Mouse (Mus musculus): ENCODE measurements around the gene Zic5.

Zic5 gene

DNA sequence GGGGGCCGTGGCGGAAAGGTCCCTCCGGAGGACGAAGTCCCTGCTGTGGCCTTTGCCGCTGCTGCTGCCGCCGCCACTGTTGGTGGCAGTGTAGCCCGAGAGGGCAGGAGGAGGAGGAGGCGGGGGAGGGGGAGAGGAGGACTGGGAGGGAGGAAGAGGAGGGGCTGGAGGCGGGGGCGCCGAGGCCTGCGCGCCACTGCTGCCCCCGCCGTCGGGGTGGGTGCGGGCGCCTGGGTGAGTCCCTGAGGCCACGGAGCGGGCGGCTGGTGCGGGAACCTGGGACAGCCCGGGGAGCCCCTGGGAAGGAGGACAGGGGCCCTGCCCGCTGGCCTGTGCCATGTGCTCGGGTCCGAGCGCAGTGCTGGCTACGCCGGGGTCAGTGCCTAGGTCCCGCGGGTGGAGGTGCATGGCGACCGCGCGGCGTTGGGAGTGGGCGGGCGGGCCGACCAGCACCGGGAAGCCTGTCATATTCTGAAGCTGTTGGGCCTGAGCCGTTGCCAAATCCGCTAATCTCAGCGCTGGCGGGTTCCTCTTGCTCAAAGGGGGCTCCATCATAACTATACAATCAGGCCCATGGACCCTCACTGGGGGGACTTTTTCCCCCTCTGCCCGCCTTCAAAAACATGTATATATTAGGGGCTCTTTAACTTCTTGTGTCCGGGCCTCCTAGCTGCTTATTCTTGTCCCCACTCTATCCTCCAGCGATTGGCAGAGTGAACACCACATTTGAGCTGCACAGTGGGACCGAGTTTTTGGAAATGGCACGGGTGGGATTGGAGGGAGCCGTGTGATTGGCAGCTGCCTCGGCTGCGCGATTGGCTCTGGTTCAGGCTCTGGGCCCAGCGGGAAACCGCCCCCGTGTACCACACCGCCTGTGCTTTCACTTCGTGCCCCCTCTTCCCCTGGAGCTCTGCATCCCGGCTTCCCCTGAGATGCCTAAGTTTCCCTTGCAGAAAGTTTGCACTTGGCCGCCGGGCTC, at the start of gene Zic5:
Gene Zic5 (minus strand): TSS at position 915 of the 979 bp plus-strand sequence.
- DNase-seq (ENCODE audit: extremely low spot score, low read depth, low spot score): no peak

DNA sequence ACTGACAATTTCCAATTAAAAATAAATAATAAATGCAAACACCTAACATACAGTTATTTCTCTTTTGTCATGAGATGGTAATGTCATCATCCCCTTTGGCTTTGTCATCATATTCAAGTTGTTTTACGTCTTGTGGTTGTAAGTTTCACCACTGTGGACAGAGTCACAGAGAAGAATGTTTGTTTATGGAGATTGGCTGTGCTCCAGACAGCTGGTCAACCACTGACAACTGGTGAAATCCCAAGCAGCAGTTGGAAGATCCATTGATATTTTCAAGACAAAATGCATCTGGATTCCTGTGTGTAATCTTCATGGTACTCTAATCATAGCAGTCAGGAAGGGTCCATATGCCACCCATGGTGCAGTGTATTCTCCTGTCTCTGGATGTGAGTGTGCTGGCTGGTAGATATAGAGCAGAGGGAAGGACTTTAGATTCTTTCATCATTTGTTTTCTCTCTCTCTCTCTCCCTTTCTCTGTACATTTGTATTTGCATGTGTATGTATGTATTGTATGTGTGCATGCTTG, 48.1 kb upstream of the Zic5 start:
- DNase-seq (ENCODE audit: extremely low spot score, low read depth, low spot score): no peak

DNA sequence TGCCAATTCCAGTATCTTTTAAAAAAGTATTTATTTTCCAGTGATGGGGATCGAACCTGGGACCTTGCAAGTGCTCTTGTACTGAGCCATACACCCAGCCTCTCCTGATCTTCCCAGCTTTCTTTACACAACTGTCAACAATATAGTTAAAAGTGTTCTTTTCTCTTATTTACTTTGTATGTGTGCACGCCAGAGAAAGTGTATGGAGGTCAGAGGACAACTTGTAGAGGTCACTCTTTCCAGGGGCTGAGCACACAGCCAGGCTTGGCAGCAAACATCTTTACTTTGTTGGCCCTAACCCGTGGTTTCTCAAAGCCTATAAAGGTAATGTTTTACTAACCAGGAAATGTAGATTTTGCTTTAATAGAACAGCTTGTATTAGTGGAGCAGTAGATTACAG, 46.0 kb upstream of the Zic5 start:
- no peak for DNase-seq (ENCODE audit: extremely low spot score, low read depth, low spot score)

DNA sequence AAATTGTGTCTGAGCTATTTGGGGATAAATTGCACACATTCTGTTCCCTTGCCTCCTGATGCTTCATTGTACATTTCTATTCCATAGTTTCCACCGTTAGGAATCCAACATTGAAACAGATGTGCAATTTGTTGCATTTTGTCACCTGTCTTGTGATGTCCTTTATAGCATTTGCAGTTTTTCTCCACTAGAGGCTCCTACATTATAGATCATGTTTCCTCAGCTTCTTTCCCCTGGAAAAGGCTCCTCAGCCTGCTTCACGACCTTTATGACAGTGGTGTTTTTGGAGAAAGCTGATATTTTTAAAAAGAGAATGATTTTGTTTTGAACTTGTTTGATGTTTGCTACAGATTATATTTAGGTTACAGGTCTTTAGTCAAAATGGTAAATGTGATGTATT, 43.6 kb upstream of the Zic5 start:
- no peak for DNase-seq (ENCODE audit: extremely low spot score, low read depth, low spot score)

DNA sequence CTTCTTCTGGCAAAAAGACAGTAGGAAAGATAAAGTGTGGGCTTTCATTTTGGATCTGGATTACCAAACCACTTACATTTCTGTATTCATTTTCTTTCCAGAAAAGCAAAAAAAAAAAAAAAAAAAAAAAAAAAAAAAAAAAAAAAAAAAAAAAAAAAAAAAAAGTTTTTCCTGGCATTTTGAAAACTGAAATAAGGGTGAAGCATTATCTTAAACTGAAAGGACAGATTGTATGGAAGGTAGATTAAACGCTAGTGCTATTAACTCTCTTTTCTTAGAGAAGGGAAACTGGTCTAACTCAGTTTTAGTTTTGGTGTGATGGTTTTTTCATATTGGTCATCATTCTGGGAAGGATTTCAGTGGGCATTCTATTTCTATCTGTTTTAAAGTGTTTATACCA, 26.5 kb upstream of the Zic5 start:
- DNase-seq (ENCODE audit: extremely low spot score, low read depth, low spot score): no peak

DNA sequence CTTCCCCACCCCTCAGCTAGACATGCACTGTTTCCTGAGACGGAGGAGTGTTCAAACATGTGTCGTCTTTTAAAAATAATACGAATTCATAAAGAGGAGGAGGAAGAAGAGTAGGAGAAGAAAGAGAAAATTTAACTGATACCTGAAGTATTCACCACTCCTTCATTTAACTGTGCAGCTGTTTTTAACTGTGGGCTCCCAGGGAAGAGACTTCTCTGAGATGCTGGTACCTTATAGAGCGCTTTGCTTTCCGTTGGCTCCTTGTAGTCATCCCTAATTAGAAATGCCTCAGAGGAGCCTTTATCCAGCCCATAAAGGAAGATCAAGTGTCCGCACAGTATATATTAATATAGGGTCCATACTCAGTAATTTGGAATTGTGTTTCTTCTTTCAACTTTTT, 26.0 kb upstream of the Zic5 start:
- no peak for DNase-seq (ENCODE audit: extremely low spot score, low read depth, low spot score)

DNA sequence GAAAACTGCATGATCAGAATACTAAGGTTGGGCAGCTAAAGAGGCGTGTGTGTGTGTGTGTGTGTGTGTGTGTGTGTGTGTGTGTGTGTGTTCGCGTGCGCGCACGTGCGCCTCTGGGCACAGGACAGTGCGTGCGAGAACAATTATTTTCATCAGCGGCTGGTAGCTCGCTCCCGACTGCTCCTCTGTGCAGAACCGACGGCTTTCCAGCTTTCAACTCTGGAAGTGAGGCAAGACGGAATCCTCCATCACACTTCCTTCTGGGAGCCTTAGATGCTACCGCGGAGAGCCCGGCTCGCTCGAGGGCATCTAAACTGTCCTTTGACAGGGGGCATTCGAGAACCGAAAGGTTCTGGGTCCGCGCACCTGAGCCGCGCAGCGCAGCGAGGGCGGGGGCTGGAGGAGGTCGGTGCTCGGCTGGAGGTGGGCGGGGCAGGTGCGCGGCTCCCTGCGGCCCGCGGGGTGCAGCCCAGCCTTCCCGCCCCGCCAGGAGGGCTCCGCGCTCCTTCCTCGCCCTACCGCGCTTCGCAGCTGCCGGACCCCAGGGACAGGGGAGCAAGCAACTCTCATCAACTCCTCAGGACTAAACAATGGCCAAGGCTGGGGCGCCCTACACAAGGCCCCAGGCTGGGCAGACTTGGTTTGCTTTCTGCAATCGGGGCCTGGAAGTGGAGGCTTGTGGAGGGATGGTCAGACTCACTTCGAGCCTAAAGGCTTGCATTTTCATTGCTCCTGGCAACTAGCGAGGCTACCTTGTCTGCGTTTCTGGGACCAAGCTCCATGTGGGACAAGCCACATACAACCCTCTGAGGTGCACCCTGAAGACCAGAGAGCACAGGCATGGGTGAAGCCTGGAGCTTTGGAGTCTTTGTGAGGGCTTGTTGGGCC, 25.2 kb upstream of the Zic5 start, which contains the start of gene Gm10837:
Gene Gm10837 (plus strand): TSS at position 146 of the 888 bp plus-strand sequence.
- no peak for DNase-seq (ENCODE audit: extremely low spot score, low read depth, low spot score)

DNA sequence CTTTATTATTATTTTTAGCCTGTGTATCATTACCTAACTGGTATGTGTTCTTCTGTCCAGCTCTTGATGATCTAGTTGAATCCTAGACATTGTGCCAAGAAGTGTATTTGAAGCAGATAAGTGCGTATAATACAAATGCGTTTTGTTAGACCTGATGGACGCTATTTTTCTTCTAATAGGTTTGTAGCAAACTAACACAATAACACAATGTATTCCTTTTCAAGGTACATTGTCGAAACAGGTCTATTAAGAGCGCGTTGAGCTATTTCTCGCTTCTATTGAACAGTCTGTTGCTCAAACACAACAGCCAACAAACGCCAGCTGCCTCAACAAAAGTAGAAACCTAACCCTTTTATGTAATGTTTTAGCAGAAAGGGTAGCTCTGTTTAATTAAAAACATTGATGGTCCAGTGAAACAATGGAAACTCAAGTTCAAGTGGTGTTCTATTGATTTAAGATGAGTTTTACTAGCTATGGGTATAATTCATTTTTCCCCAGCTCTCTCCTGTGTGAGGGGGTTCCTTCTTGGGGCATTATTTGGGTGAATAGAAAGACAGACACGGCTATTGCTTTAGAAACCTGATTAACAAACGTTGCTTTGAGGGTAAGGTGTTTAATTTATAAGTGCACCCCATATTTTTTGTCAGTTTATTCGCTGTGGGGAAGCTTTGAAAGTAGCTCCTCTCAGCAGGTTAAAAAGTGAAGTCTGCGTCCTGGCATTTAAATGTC, 24.4 kb upstream of the Zic5 start:
- no peak for DNase-seq (ENCODE audit: extremely low spot score, low read depth, low spot score)

DNA sequence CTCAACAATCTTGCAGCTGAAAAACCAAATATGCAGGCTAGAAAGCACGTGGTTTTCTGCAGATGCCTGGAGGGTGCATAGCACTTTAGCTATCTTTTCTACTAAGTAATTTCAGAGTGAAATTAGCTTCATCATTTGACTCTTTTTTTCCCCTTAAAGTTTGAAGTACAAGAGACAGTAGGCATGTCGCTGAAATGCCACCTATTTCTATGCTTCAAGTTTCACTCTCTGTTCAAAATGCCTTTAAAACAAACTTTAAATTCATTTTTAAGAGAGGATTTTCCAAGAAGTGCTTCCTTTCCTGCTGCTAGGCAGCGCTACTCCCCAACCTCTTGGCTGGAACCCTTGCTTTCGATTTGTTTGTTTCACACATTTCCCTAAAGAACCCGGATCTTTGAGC, 23.6 kb upstream of the Zic5 start:
- no peak for DNase-seq (ENCODE audit: extremely low spot score, low read depth, low spot score)

DNA sequence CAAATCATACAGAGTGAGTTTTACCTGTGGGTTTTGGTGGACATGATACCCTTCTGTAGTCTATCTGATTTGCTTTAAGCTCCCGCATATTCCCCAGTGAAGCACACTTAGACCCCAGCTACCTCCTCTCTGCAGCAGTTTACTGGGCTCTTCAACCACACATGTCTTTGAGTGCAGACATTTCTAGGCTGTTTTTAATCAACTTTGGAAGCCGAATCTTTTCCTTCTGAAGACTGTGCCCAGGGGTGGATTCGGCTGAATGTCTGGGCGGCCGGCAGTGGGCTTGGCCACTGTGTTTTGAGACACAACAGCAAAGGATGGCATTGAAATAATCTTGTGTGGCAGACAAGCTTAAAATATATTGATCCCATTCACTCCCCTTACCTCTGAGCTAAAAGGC, 21.9 kb upstream of the Zic5 start:
- no peak for DNase-seq (ENCODE audit: extremely low spot score, low read depth, low spot score)

DNA sequence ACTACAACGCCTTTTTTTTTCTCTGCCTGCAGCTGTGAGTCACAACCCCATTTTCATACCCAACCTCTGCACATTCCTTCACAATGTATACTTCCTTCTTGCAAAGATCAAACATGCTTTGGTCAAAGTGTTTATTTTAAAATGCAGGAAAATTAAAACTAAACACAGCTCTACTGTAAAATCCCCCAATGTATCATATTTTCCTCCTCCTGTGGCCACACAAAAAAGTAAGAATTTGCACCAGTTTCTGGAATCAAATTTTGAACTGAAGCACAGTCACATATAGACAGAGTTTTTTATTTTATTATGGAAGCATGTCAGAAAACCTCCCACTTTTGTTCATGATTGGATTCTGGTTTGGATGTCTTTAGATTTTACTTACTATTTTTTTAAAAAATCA, 21.1 kb upstream of the Zic5 start:
- no peak for DNase-seq (ENCODE audit: extremely low spot score, low read depth, low spot score)

DNA sequence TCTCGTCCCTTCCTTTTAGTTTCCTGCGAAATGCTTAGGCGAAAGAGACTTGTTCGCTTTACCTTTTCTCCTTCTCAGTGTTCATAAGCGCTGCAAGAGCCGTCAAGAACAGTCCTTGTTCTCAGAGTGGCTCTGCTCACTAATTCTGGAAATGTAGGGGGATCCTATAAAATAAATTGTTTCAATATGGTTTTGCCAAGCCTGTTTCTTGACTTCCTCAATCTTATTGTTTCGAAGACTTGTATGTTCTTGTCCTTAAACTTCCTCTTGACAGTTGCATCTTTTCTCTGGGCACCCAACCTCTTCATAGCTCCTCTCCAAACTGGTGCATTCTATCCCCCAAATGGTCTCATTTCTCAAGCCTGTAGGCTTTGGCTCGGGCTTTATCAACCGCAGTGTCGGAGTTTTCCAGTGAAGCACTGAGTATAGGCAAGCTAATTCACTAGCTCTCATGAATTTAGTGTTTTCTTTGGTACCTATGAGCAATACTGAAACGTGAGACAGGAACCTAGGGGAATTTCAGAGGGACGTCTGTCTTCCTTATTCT, 20.2 kb upstream of the Zic5 start:
- no peak for DNase-seq (ENCODE audit: extremely low spot score, low read depth, low spot score)

DNA sequence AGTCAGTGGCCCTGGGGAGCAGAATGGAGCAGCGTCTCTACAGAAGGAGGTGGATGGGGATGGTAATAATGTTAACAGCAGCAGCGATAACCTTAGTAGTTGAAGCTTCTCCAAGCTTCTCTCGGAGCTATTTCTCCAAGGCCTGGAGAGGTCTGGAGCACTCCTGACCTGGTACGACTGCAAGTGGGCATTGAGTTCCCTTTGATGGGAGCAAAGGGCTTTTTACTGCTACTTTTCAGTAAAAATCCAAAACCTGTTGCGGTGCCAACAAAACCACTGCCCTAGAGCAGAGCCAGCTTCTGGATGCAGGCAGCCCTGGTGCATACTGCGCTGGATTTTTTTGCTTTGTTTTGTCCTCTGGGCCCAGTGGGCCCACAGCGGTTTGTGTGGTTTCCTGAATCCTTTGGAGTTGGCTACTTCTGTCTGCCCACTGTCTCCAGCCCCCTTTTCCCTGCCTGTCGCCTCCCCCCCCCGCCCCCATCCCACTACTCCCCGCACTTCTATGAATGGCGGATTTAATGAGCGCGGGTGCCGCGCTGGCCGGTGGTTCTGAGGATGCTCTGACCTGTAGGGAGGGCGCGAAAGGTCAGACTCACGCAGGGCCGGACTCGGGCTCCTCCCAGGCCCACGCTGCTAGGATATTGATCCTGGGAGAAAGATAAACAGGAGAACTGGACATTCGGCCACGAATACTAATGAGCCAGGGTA, 19.5 kb upstream of the Zic5 start:
- no peak for DNase-seq (ENCODE audit: extremely low spot score, low read depth, low spot score)

DNA sequence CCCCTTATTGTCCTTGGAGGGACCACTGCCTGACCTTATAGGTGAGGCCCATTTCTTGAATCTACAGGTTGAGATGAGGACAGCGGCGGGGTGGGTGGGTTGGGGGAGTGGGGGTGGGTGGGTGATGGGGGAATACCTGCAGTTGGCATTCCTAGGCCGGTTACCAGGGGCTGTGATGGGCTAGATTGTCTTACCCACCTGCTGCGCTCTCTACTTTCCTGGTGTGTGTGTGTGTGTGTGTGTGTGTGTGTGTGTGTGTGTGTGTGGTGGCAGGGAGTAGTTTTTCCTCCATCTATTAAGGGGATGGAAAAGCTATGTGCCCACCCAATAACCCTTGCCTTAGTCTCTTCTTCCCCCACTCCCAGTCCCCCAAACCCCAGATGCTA, 19.0 kb upstream of the Zic5 start:
- no peak for DNase-seq (ENCODE audit: extremely low spot score, low read depth, low spot score)

DNA sequence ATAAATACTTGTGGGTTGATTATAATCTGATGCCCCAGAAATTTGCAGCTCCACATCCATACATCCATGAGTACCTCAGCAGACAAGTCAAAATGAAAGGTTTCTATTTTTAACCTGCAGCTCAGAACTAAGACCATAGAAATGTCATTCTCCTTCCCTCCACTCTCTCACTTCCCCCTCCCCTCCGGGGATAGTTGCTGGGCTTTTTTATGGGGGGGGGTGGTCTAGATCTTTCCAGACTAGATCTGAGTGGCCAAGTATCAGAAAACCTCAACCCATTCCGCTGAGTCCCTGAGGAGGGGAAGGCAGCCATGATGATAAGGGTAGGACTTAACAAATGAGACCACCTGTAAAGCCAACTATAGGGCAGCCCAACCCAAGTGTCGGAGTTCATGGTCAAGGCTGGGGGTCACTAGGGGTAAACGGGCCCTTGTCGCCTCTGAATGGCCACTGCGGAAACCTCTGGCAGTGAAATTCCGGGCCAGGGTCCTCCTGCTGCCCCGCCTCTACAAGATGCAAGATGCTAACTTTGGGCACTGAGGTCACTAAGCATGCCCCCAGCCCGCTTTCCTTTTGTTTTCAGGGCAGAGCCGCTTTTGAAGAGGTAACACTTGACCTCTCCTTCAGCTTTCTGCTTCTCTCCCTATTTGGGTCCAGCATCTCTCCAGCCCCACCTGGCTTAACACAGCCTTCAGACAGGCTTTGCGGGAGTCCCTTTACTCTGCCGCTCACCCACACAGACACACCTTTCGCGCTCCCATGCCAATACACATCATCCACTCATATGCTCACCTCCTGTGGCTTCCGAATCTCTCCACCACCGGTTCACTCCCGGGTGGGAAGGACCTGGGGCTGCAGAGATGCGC, 18.3 kb upstream of the Zic5 start:
- DNase-seq (ENCODE audit: extremely low spot score, low read depth, low spot score): no peak

DNA sequence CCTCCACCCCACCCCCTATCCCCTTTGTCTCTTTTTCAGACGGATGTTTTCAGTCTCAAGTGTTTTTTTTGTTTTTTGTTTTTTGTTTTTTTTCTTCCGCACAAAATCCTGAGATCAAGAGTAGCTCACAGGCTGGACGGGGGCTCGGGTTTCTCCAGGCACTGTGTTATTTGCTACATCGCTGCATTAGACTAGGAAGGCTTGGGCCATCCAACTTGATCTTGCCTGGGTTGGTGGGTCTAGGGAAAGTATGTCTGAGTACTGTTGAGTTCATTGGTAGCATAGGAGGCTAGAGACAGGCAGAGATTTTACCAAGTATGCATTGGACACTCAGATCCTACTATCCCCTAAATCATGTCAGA, 17.5 kb upstream of the Zic5 start:
- DNase-seq (ENCODE audit: extremely low spot score, low read depth, low spot score): no peak

DNA sequence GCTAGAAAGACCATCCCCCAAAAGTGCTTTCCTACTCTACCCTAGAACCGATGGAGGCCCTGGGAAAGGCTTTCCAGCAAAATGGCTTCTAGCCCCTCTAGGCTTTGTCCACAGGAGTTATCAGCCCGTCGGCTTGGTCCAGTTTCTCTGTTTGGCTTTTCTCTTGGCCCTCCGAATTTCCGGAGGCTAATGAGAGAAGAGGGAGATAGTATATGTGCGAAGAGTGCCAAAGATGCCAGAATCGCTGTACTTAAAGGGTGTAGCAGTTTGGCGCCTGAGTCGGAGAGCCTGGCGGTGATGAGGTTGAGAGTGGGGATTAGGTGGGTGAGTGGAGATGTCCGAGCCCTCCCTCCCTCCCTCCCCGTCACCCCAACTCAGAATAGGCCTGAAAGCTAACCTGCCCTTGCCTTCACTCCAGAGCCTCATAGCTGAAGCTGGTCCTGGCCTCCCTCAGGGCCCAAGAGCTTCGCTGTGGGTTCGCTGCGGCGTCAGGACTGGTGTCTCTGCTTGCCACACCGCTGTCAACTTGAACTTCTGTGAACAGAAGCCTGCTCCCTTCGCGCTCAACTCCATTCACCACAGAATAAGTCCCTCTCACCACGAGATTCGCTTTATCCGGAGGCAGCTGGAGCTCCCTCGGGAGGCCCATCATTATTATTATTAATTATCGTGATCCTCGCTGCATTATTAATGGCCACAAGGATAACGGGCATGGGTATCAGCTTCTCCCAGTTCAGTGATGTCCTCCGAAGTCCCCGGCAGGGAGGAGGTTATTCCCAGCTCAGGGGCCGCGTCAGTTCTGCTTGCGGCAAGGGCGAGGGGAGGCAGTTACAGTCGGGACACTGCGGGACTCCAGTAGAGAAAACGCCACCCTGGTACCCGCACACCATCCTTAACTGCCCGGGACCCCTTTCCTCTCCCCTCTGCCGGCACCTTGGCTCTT, 16.9 kb upstream of the Zic5 start:
- DNase-seq (ENCODE audit: extremely low spot score, low read depth, low spot score): no peak

DNA sequence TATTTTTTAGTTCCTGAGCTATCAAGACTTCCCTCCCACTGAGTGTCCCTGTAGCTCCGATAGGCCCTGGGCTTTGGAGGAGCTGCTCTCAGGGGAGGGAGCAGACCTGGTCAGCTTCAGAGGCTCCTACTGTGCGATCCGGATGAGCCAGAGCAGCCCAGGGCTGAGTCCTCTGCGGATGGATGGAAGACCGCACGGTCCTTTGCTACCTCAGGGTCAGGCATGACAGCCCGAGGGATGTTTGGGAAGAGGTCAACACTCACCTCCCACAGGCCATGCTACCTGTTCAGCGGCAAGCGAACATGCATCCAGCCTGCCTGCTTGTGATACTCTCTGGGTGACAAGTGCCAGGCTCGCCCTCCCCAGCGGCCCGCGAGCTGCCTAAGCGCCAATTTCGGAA, 15.7 kb upstream of the Zic5 start:
- no peak for DNase-seq (ENCODE audit: extremely low spot score, low read depth, low spot score)
